Mouse (Mus musculus): Measurements from ENCODE around the gene Iqsec1.

- TF ChIP-seq CTCF (IDR thresholded peaks at IDR 0.05; ENCODE audit: low read depth, low read length) (no peak), GATA1 (IDR thresholded peaks at IDR 0.05; ENCODE audit: borderline replicate concordance, low read length) (no peak), POLR2AphosphoS5 (IDR thresholded peaks at IDR 0.05; ENCODE audit: insufficient replicate concordance, low read depth, low read length) (no peak), TAL1 (conservative IDR thresholded peaks at IDR 0.05; ENCODE audit: low read depth, low read length) (no peak), GATA2 (IDR thresholded peaks at IDR 0.05; ENCODE audit: borderline replicate concordance, low read depth, low read length) (no peak)
Observed at GRCm38 (mm10) chr6:90625207-90625994, 363.1 kb downstream of the Iqsec1 start.
